In genomic region chr5:143509737-143510136, GRCm38 (mm10) we compare ENCODE assay signal across 9 mouse cellular contexts. TPM values are rescaled to one million over a fixed set of nuclear protein-coding genes. Genes with fewer than 3 reads are reported as not detected.
DNase-seq lines count a peak whose midpoint lies in the region; ATAC-seq and TF ChIP-seq lines count a peak whose summit lies in the region.
"Had no signal": no experiment of that assay in that cellular context is flagged by ENCODE, and none has a peak within 500 bp of the region (broad histone marks: within the 10 kb centered on the region; RNA-seq: fewer than 3 reads in every experiment).

No protein-coding gene starts in this region.

- H3K4me1 ChIP-seq in G1E (ENCODE audit: insufficient read depth, low read depth, low read length) = peaks cover 76% of the 10 kb centered on the region
- peaks cover 50% of the 10 kb centered on the region for H3K4me1 ChIP-seq in embryonic facial prominence, embryonic 15.5 days
- H3K4me1 ChIP-seq in liver, embryonic 13.5 days (replicated peaks) = peaks cover 70% of the 10 kb centered on the region
- H3K4me1 ChIP-seq in neural tube, embryonic 15.5 days = peaks cover 25% of the 10 kb centered on the region

- peak; percentile 56 to 63 for DNase-seq in heart, adult 18-20 months
- no peak for DNase-seq in heart, adult 8-10 months (ENCODE audit: low spot score)
- peak; percentile 34 for DNase-seq in G1E (ENCODE audit: low spot score)
- peak; percentile 57 for DNase-seq in liver, embryonic 13.5 days
- DNase-seq in cerebellum, postnatal 36 days = no peak
- DNase-seq in cerebellum, adult 9-10 months = no peak

- no peak overlapping the region for H3K9ac ChIP-seq in embryonic facial prominence, embryonic 15.5 days
- H3K9ac ChIP-seq in liver, embryonic 13.5 days = peak overlapping the region; percentile 62
- no peak overlapping the region for H3K9ac ChIP-seq in neural tube, embryonic 15.5 days (replicated peaks)

- H3K4me2 ChIP-seq in embryonic facial prominence, embryonic 15.5 days (replicated peaks) = no peak overlapping the region
- peak overlapping the region; percentile 68 for H3K4me2 ChIP-seq in liver, embryonic 13.5 days
- H3K4me2 ChIP-seq in neural tube, embryonic 15.5 days = no peak overlapping the region

- no peaks in the 10 kb centered on the region for H3K27me3 ChIP-seq in G1E (ENCODE audit: insufficient read depth, low read length)
- H3K27me3 ChIP-seq in embryonic facial prominence, embryonic 15.5 days = no peaks in the 10 kb centered on the region
- H3K27me3 ChIP-seq in liver, embryonic 13.5 days = no peaks in the 10 kb centered on the region
- H3K27me3 ChIP-seq in neural tube, embryonic 15.5 days (replicated peaks) = no peaks in the 10 kb centered on the region

- H3K9me3 ChIP-seq in G1E (replicated peaks) = no peaks in the 10 kb centered on the region
- H3K9me3 ChIP-seq in embryonic facial prominence, embryonic 15.5 days (replicated peaks) = no peaks in the 10 kb centered on the region
- no peaks in the 10 kb centered on the region for H3K9me3 ChIP-seq in liver, embryonic 13.5 days (replicated peaks)
- H3K9me3 ChIP-seq in neural tube, embryonic 15.5 days (replicated peaks) = no peaks in the 10 kb centered on the region

- 0 out of 2 replicates have a peak overlapping the region, but pooled peaks have one; percentile 7 for H3K27ac ChIP-seq in embryonic facial prominence, embryonic 15.5 days (replicated peaks)
- peak overlapping the region; percentile 87 for H3K27ac ChIP-seq in liver, embryonic 13.5 days
- no peak overlapping the region for H3K27ac ChIP-seq in neural tube, embryonic 15.5 days (replicated peaks)

- H3K4me3 ChIP-seq in G1E (ENCODE audit: low read depth, low read length) = peak overlapping the region; percentile 17; the same call in 1 of the 2 replicates
- H3K4me3 ChIP-seq in embryonic facial prominence, embryonic 15.5 days (replicated peaks) = no peak overlapping the region
- peak overlapping the region; percentile 41 for H3K4me3 ChIP-seq in liver, embryonic 13.5 days (replicated peaks)
- H3K4me3 ChIP-seq in neural tube, embryonic 15.5 days (replicated peaks) = no peak overlapping the region

- H3K36me3 ChIP-seq in G1E (replicated peaks) = peaks cover 90% of the 10 kb centered on the region
- peaks cover 60% of the 10 kb centered on the region for H3K36me3 ChIP-seq in embryonic facial prominence, embryonic 15.5 days
- peaks cover 86% of the 10 kb centered on the region for H3K36me3 ChIP-seq in liver, embryonic 13.5 days
- H3K36me3 ChIP-seq in neural tube, embryonic 15.5 days = peaks cover 49% of the 10 kb centered on the region

- ATAC-seq in G1E (ENCODE audit: extremely low read depth, insufficient number of reproducible peaks, low FRiP score, poor library complexity, severe bottlenecking) = no peak
- no peak for ATAC-seq in embryonic facial prominence, embryonic 15.5 days (ENCODE audit: insufficient number of reproducible peaks, low FRiP score, low TSS enrichment, low read depth)
- ATAC-seq in liver, embryonic 13.5 days (ENCODE audit: low read depth) = peak; percentile 85
- no peak for ATAC-seq in neural tube, embryonic 15.5 days (ENCODE audit: low FRiP score)
- ATAC-seq: CD4-positive, CD25-positive, alpha-beta regulatory T cell, adult 4 months had no signal

- no peak for TF ChIP-seq CTCF in G1E (IDR thresholded peaks at IDR 0.05; ENCODE audit: low read depth, low read length)

- 63% methylated on average over 11 of the region's 11 CpGs for WGBS in embryonic facial prominence, embryonic 15.5 days
- WGBS in liver, embryonic 13.5 days (ENCODE audit: insufficient replicate concordance) = 13% methylated on average over 11 of the region's 11 CpGs
- 84% methylated on average over 11 of the region's 11 CpGs for WGBS in neural tube, embryonic 15.5 days

RNA-seq across cellular contexts. Expression of gene Rac1, which starts 18.1 kb away (rescaled TPM):
- total RNA-seq in heart, adult 18-20 months (2021) = 100 to 1,000 TPM; 228 to 240 TPM
- 100 to 1,000 TPM; 207 to 235 (median 219) TPM for total RNA-seq in heart, adult 8-10 months (2022)
- total RNA-seq in G1E (2014; fragmentation: Nextera tagmentation) (802 and 891 TPM in 2 replicates), G1E (2017) (150 and 168 TPM in 2 replicates)
- polyA plus RNA-seq in G1E (2012) = 93.2 and 99.6 TPM in 2 replicates
- polyA plus RNA-seq in embryonic facial prominence, embryonic 15.5 days (2015; fragmentation: Nextera tagmentation; extraction: Ambion mirVana) = 488 and 536 TPM in 2 replicates
- polyA plus RNA-seq in liver, embryonic 13.5 days (2015; fragmentation: Nextera tagmentation; extraction: Ambion mirVana) = 178 and 188 TPM in 2 replicates
- polyA plus RNA-seq in neural tube, embryonic 15.5 days (2015; fragmentation: Nextera tagmentation; extraction: Ambion mirVana) = 385 and 423 TPM in 2 replicates

RNA-seq across cellular contexts. Expression of gene Daglb, which starts 45.4 kb away (rescaled TPM):
- 1 to 10 TPM; 8.1 to 9.6 TPM for total RNA-seq in heart, adult 18-20 months (2021)
- total RNA-seq in heart, adult 8-10 months (2022) = 1 to 10 TPM; 8.1 to 9.3 (median 8.8) TPM
- total RNA-seq in G1E (2014; fragmentation: Nextera tagmentation) (19.4 and 29.9 TPM in 2 replicates), G1E (2017) (14.1 and 14.4 TPM in 2 replicates)
- polyA plus RNA-seq in G1E (2012) = 6.1 and 9.0 TPM in 2 replicates
- polyA plus RNA-seq in embryonic facial prominence, embryonic 15.5 days (2015; fragmentation: Nextera tagmentation; extraction: Ambion mirVana) = 11.9 and 13.3 TPM in 2 replicates
- polyA plus RNA-seq in liver, embryonic 13.5 days (2015; fragmentation: Nextera tagmentation; extraction: Ambion mirVana) = 8.8 and 9.2 TPM in 2 replicates
- 20.4 and 21.9 TPM in 2 replicates for polyA plus RNA-seq in neural tube, embryonic 15.5 days (2015; fragmentation: Nextera tagmentation; extraction: Ambion mirVana)

Comparison
In these comparisons a context has a peak if more than half of its experiments do, and no peak if none do; other contexts are left out.
1. DNase-seq: peak in heart, adult 18-20 months (2 of 2), G1E (single experiment) and liver, embryonic 13.5 days (single experiment); none in heart, adult 8-10 months (single experiment), cerebellum, postnatal 36 days (0 of 2) and cerebellum, adult 9-10 months (single experiment).
2. H3K4me3 ChIP-seq: peak in G1E (single experiment) and liver, embryonic 13.5 days (single experiment); none in embryonic facial prominence, embryonic 15.5 days (single experiment) and neural tube, embryonic 15.5 days (single experiment).